Mouse (Mus musculus): ENCODE measurements around the gene Rnf222. TPM values are rescaled to one million over a fixed set of nuclear protein-coding genes. Genes with fewer than 3 reads are reported as not detected.

The Rnf222 gene
- total and polyA plus RNA-seq, 2 experiments, result under 0.01 to 0.11 TPM

DNA sequence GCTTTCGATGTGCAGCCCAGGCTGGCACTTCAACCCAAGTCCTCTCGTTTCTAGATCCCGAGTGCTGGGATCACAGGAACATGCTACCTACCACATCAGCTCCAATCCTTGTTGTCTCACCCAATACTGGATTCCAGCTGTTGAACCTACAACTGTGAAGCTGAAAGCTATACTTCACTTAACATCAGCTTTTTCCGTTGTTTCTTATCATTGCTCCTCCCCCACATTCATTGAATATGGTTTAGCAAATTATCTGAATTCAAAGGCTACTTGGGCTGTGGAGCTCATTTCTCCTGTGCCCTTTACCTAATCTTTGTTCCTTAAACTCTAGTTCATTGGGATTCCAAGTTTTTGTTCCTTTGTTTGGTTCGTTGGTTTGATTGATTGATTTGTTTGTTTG, 9.5 kb upstream of the Rnf222 start:
- TF ChIP-seq CTCF (IDR thresholded peaks at IDR 0.05; ENCODE audit: low read depth, low read length) (no peak), POLR2A (IDR thresholded peaks at IDR 0.05; ENCODE audit: extremely low read depth, insufficient read depth, low read length) (no peak)
- no peaks in the 10 kb centered on the region for H3K27me3 ChIP-seq (ENCODE audit: control insufficient read depth, insufficient read depth, low read length)
- H3K79me2 ChIP-seq (ENCODE audit: control insufficient read depth, insufficient read depth, low read length), result no peaks in the 10 kb centered on the region
- no peak for DNase-seq (ENCODE audit: extremely low read depth, low read depth, low spot score)
- H3K27ac ChIP-seq (replicated peaks; ENCODE audit: insufficient read depth, low read depth, low read length), result no peak overlapping the region
- no peak overlapping the region for H3K4me3 ChIP-seq (ENCODE audit: insufficient read depth, low read depth, low read length)
- peaks cover 2% of the 10 kb centered on the region for H3K4me1 ChIP-seq (ENCODE audit: control insufficient read depth, insufficient read depth, low read length)
- 80% methylated on average over 5 of the region's 5 CpGs for WGBS
- H3K36me3 ChIP-seq (ENCODE audit: control insufficient read depth, insufficient read depth, low read length), result no peaks in the 10 kb centered on the region
- no peak overlapping the region for H3K9ac ChIP-seq (ENCODE audit: low read depth, low read length)

DNA sequence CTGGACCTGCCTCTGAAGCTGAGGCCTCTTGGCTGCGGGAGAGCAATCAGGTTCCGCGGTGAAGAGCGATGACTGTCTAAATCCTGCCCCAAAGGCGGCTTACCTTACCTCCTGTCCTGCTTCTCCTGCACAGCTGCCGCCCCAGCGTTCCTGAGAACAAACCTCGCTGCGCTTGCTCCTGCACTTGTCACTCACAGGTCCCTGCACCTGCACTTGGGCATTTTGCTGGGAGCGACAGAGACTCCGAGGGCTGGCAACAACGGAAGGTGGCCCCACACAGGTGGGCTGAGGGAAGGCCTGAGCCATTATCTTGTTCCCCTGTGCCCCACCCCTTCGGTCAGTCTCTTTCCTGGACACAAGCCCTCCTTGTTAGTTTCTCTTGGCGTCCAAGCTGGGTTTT, 6.2 kb upstream of the Rnf222 start:
- Histone ChIP-seq H3K27ac (replicated peaks; ENCODE audit: insufficient read depth, low read depth, low read length) (no peak overlapping the region), H3K79me2 (ENCODE audit: control insufficient read depth, insufficient read depth, low read length) (no peaks in the 10 kb centered on the region), H3K4me1 (ENCODE audit: control insufficient read depth, insufficient read depth, low read length) (no peaks in the 10 kb centered on the region), H3K27me3 (ENCODE audit: control insufficient read depth, insufficient read depth, low read length) (no peaks in the 10 kb centered on the region), H3K36me3 (ENCODE audit: control insufficient read depth, insufficient read depth, low read length) (no peaks in the 10 kb centered on the region), H3K9ac (ENCODE audit: low read depth, low read length) (no peak overlapping the region), H3K4me3 (ENCODE audit: insufficient read depth, low read depth, low read length) (no peak overlapping the region)
- no peak for DNase-seq (ENCODE audit: extremely low read depth, low read depth, low spot score)
- TF ChIP-seq CTCF (IDR thresholded peaks at IDR 0.05; ENCODE audit: low read depth, low read length) (no peak), POLR2A (IDR thresholded peaks at IDR 0.05; ENCODE audit: extremely low read depth, insufficient read depth, low read length) (no peak)
- 54% methylated on average over 14 of the region's 14 CpGs for WGBS

DNA sequence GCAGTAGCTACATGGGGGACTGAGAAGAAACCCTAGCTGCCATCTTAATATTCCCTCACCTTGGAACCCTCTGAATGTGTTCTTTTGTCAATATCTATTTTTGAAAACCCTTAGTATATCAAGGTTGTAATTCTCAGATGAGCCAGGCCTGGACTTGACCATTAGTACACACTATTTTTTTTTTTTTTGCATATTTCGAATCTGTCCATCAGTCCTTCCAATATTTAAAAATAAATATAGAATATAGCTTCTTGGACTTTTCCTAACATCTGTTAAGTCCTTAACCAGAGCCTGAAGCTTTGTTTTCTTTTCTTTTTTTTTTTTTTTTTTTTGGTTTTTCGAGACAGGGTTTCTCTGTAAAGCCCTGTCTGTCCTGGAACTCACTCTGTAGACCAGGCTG, 4.5 kb upstream of the Rnf222 start:
- Histone ChIP-seq H3K4me3 (ENCODE audit: insufficient read depth, low read depth, low read length) (no peak overlapping the region), H3K27me3 (ENCODE audit: control insufficient read depth, insufficient read depth, low read length) (no peaks in the 10 kb centered on the region), H3K9ac (ENCODE audit: low read depth, low read length) (no peak overlapping the region), H3K27ac (replicated peaks; ENCODE audit: insufficient read depth, low read depth, low read length) (no peak overlapping the region), H3K4me1 (ENCODE audit: control insufficient read depth, insufficient read depth, low read length) (no peaks in the 10 kb centered on the region), H3K36me3 (ENCODE audit: control insufficient read depth, insufficient read depth, low read length) (no peaks in the 10 kb centered on the region), H3K79me2 (ENCODE audit: control insufficient read depth, insufficient read depth, low read length) (no peaks in the 10 kb centered on the region)
- DNase-seq (ENCODE audit: extremely low read depth, low read depth, low spot score), result no peak
- 78% methylated on average over 2 of the region's 2 CpGs for WGBS
- TF ChIP-seq POLR2A (IDR thresholded peaks at IDR 0.05; ENCODE audit: extremely low read depth, insufficient read depth, low read length) (no peak), CTCF (IDR thresholded peaks at IDR 0.05; ENCODE audit: low read depth, low read length) (no peak)

DNA sequence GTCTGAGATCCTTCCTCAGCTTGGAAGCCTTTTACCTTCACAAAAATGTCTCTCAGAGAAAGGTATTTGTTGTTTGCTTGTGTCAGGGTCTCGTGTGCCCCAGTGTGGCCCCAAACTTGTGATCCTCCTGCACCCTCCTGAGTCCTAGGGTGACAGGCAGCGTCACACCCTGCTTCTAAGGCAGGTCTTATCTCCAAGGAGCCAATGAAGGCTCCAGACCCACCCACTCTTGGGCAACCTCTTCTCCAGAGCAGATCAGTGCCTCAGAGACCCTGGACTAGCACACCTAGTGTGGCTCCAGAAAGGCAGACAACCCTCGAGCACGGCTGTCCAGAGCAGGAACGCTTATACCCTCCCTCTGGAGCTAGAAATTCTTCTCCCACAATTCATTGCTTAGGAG, 4.0 kb upstream of the Rnf222 start:
- Histone ChIP-seq H3K4me3 (ENCODE audit: insufficient read depth, low read depth, low read length) (no peak overlapping the region), H3K79me2 (ENCODE audit: control insufficient read depth, insufficient read depth, low read length) (no peaks in the 10 kb centered on the region), H3K27me3 (ENCODE audit: control insufficient read depth, insufficient read depth, low read length) (no peaks in the 10 kb centered on the region), H3K27ac (replicated peaks; ENCODE audit: insufficient read depth, low read depth, low read length) (no peak overlapping the region), H3K36me3 (ENCODE audit: control insufficient read depth, insufficient read depth, low read length) (no peaks in the 10 kb centered on the region), H3K9ac (ENCODE audit: low read depth, low read length) (no peak overlapping the region), H3K4me1 (ENCODE audit: control insufficient read depth, insufficient read depth, low read length) (no peaks in the 10 kb centered on the region)
- 88% methylated on average over 5 of the region's 5 CpGs for WGBS
- no peak for DNase-seq (ENCODE audit: extremely low read depth, low read depth, low spot score)
- TF ChIP-seq POLR2A (IDR thresholded peaks at IDR 0.05; ENCODE audit: extremely low read depth, insufficient read depth, low read length), result no peak
- TF ChIP-seq CTCF (IDR thresholded peaks at IDR 0.05; ENCODE audit: low read depth, low read length), result no peak

DNA sequence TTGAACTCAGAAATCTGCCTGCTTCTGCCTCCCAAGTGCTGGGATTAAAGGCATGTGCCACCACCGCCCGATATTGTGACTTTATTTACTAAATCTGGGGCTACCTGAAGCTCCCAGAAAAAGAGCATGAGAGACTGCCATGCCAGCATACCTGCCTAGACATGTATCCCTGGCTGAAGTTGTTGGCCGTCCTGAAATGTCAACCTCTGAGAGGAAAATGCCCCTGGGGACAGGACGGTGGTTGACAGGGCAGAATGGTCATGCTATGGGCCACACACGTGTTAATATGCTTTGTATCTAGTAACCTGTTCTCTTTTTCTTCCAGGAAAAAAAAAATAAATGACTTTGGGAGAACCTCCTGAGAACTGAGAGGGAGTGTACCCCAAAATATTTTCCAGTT, 2.3 kb upstream of the Rnf222 start:
- H3K36me3 ChIP-seq (ENCODE audit: control insufficient read depth, insufficient read depth, low read length), result no peaks in the 10 kb centered on the region
- H3K27me3 ChIP-seq (ENCODE audit: control insufficient read depth, insufficient read depth, low read length), result no peaks in the 10 kb centered on the region
- no peak overlapping the region for H3K9ac ChIP-seq (ENCODE audit: low read depth, low read length)
- H3K4me1 ChIP-seq (ENCODE audit: control insufficient read depth, insufficient read depth, low read length), result no peaks in the 10 kb centered on the region
- no peak overlapping the region for H3K27ac ChIP-seq (replicated peaks; ENCODE audit: insufficient read depth, low read depth, low read length)
- no peak overlapping the region for H3K4me3 ChIP-seq (ENCODE audit: insufficient read depth, low read depth, low read length)
- DNase-seq (ENCODE audit: extremely low read depth, low read depth, low spot score), result no peak
- 88% methylated on average over 5 of the region's 5 CpGs for WGBS
- TF ChIP-seq CTCF (IDR thresholded peaks at IDR 0.05; ENCODE audit: low read depth, low read length) (no peak), POLR2A (IDR thresholded peaks at IDR 0.05; ENCODE audit: extremely low read depth, insufficient read depth, low read length) (no peak)
- no peaks in the 10 kb centered on the region for H3K79me2 ChIP-seq (ENCODE audit: control insufficient read depth, insufficient read depth, low read length)

DNA sequence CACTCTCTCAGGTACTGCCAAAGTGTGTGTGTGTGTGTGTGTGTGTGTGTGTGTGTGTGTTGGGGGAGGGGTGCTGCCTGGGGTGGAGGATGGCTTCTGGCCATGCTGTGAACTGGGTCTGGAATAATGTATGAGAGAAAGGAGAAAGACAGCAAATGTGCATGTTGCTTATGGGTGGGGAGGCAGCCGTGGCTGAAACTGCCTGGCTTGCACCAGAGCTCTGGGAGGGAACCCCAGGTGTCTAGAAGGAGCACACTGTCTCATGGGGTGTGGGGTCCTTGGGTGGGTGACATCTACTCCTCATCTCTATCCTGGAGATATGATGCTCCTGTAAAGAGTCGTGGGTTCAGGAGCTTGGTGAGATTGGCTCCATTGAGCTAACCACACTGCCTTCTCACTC, 300 bp downstream of the Rnf222 start:
- H3K27ac ChIP-seq (replicated peaks; ENCODE audit: insufficient read depth, low read depth, low read length), result no peak overlapping the region
- TF ChIP-seq CTCF (IDR thresholded peaks at IDR 0.05; ENCODE audit: low read depth, low read length) (no peak), POLR2A (IDR thresholded peaks at IDR 0.05; ENCODE audit: extremely low read depth, insufficient read depth, low read length) (no peak)
- no peaks in the 10 kb centered on the region for H3K79me2 ChIP-seq (ENCODE audit: control insufficient read depth, insufficient read depth, low read length)
- H3K4me3 ChIP-seq (ENCODE audit: insufficient read depth, low read depth, low read length), result no peak overlapping the region
- H3K4me1 ChIP-seq (ENCODE audit: control insufficient read depth, insufficient read depth, low read length), result no peaks in the 10 kb centered on the region
- WGBS, result 73% methylated on average over 2 of the region's 2 CpGs
- H3K36me3 ChIP-seq (ENCODE audit: control insufficient read depth, insufficient read depth, low read length), result no peaks in the 10 kb centered on the region
- no peaks in the 10 kb centered on the region for H3K27me3 ChIP-seq (ENCODE audit: control insufficient read depth, insufficient read depth, low read length)
- DNase-seq (ENCODE audit: extremely low read depth, low read depth, low spot score), result no peak
- H3K9ac ChIP-seq (ENCODE audit: low read depth, low read length), result no peak overlapping the region

Measured in liver, adult 2 months (tissue).